ENCODE assay signal across 9 mouse cellular contexts in genomic region chr6:101374186-101374585, GRCm38 (mm10). TPM values are rescaled to one million over a fixed set of nuclear protein-coding genes. Genes with fewer than 3 reads are reported as not detected.
DNase-seq lines count a peak whose midpoint lies in the region; ATAC-seq lines count a peak whose summit lies in the region.
"Had no signal": no experiment of that assay in that cellular context is flagged by ENCODE, and none has a peak within 500 bp of the region (broad histone marks: within the 10 kb centered on the region; RNA-seq: fewer than 3 reads in every experiment).

No protein-coding gene starts in this region.

- 30% methylated on average over 1 of the region's 1 CpGs for WGBS in heart, embryonic 12.5 days
- WGBS in hindbrain, embryonic 13.5 days: 74% methylated on average over 1 of the region's 1 CpGs
- 48% methylated on average over 1 of the region's 1 CpGs for WGBS in limb, embryonic 13.5 days

- intact Hi-C loops in heart, postnatal 36 days (cut with DNase I): loop anchor here (2.0 to 10.0 kb wide), 3 partner anchors 45 to 241 kb away; no protein-coding TSS in a partner anchor

- no peak for DNase-seq in heart, postnatal 36 days
- no peak for DNase-seq in embryo, embryonic 11 days
- DNase-seq in adrenal gland, adult 2 months: no peak

- H3K4me1 ChIP-seq in heart, embryonic 12.5 days (replicated peaks): peaks cover 37% of the 10 kb centered on the region
- H3K4me1 ChIP-seq in brown adipose tissue, adult 24 weeks (ENCODE audit: control insufficient read depth, insufficient read depth, insufficient read length, low read length): peaks cover 5% of the 10 kb centered on the region
- peaks cover 38% of the 10 kb centered on the region for H3K4me1 ChIP-seq in hindbrain, embryonic 13.5 days (replicated peaks)
- peaks cover 55% of the 10 kb centered on the region for H3K4me1 ChIP-seq in limb, embryonic 13.5 days

- H3K36me3 ChIP-seq in heart, embryonic 12.5 days: peaks cover 9% of the 10 kb centered on the region
- no peaks in the 10 kb centered on the region for H3K36me3 ChIP-seq in hindbrain, embryonic 13.5 days
- H3K36me3 ChIP-seq in limb, embryonic 13.5 days: peaks cover 8% of the 10 kb centered on the region; the same call in 1 of the 2 replicates
- H3K36me3 ChIP-seq: forebrain, embryonic 12.5 days had no signal

- no peak overlapping the region for H3K9ac ChIP-seq in heart, embryonic 12.5 days
- H3K9ac ChIP-seq in hindbrain, embryonic 13.5 days: no peak overlapping the region
- peak overlapping the region; percentile 43; the same call in 1 of the 2 replicates for H3K9ac ChIP-seq in limb, embryonic 13.5 days

- H3K4me3 ChIP-seq in heart, embryonic 12.5 days: peak overlapping the region; percentile 78; the same call in 1 of the 2 replicates
- H3K4me3 ChIP-seq in brown adipose tissue, adult 24 weeks (ENCODE audit: insufficient read depth, low read depth, low read length): no peak overlapping the region
- H3K4me3 ChIP-seq in hindbrain, embryonic 13.5 days: no peak overlapping the region
- peak overlapping the region; percentile 44 for H3K4me3 ChIP-seq in limb, embryonic 13.5 days

- H3K27ac ChIP-seq in heart, embryonic 12.5 days (ENCODE audit: poor library complexity, severe bottlenecking): peak overlapping the region; percentile 85
- H3K27ac ChIP-seq in brown adipose tissue, adult 24 weeks (replicated peaks; ENCODE audit: low read depth, low read length): peak overlapping the region; percentile 82
- no peak overlapping the region for H3K27ac ChIP-seq in hindbrain, embryonic 13.5 days
- H3K27ac ChIP-seq in limb, embryonic 13.5 days: 0 out of 2 replicates have a peak overlapping the region, but pooled peaks have one; percentile 77

- H3K9me3 ChIP-seq in heart, embryonic 12.5 days (replicated peaks): no peaks in the 10 kb centered on the region
- no peaks in the 10 kb centered on the region for H3K9me3 ChIP-seq in hindbrain, embryonic 13.5 days
- no peaks in the 10 kb centered on the region for H3K9me3 ChIP-seq in limb, embryonic 13.5 days
- H3K9me3 ChIP-seq: forebrain, embryonic 12.5 days had no signal

- no peaks in the 10 kb centered on the region for H3K27me3 ChIP-seq in heart, embryonic 12.5 days (replicated peaks)
- peaks cover 18% of the 10 kb centered on the region for H3K27me3 ChIP-seq in hindbrain, embryonic 13.5 days
- H3K27me3 ChIP-seq in limb, embryonic 13.5 days: no peaks in the 10 kb centered on the region; the same call in 1 of the 2 replicates

- H3K4me2 ChIP-seq in heart, embryonic 12.5 days: peak overlapping the region; percentile 93
- peak overlapping the region; percentile 48 for H3K4me2 ChIP-seq in hindbrain, embryonic 13.5 days
- H3K4me2 ChIP-seq in limb, embryonic 13.5 days (replicated peaks): peak overlapping the region; percentile 84

- ATAC-seq in heart, embryonic 12.5 days (ENCODE audit: insufficient number of reproducible peaks, low FRiP score): no peak
- ATAC-seq in hindbrain, embryonic 13.5 days (ENCODE audit: low FRiP score): no peak
- no peak for ATAC-seq in limb, embryonic 13.5 days (ENCODE audit: low FRiP score, low read depth)
- ATAC-seq in inflammation-experienced regulatory T-cells, adult 6 months: no peak

RNA-seq across cellular contexts. Expression of gene Pdzrn3, which starts 3.5 kb away (rescaled TPM):
- polyA plus RNA-seq in heart, embryonic 12.5 days (2016; fragmentation: Nextera tagmentation; extraction: Ambion mirVana): 13.6 and 14.0 TPM in 2 replicates
- 10 to 100 TPM; 28.6 to 40.4 TPM for total RNA-seq in heart, postnatal 36 days (2021)
- 7.8 and 8.0 TPM in 2 replicates for polyA plus RNA-seq in brown adipose tissue, adult 24 weeks (2012; ENCODE audit: insufficient read depth, insufficient read length, missing spikeins)
- 27.5 and 28.8 TPM in 2 replicates for polyA plus RNA-seq in hindbrain, embryonic 13.5 days (2015; fragmentation: Nextera tagmentation; extraction: Ambion mirVana)
- polyA plus RNA-seq in limb, embryonic 13.5 days (2015; fragmentation: Nextera tagmentation; extraction: Ambion mirVana): 12.8 and 12.9 TPM in 2 replicates
- not detected for polyA plus RNA-seq in inflammation-experienced regulatory T-cells, adult 6 months (2017; shearing (Covaris generic))
- total RNA-seq in adrenal gland, adult 2 months (2021): 10 to 100 TPM; 20.4 to 23.3 TPM
- polyA plus RNA-seq in adrenal gland, adult 2 months (2012; rRNA removed): 27.8 and 31.9 TPM in 2 replicates

Comparison
In these comparisons a context has a peak if more than half of its experiments do, and no peak if none do; other contexts are left out.
1. H3K4me3 ChIP-seq: peak in heart, embryonic 12.5 days (single experiment) and limb, embryonic 13.5 days (single experiment); none in brown adipose tissue, adult 24 weeks (single experiment) and hindbrain, embryonic 13.5 days (single experiment).
2. Peak in every context shown above with its lines, with median percentiles within 50 percentile points of each other: H3K4me2 ChIP-seq.